Mouse (Mus musculus) frontal cortex, postnatal 10 days (tissue): Measurements from ENCODE around the gene Rhbdd1.

ENCODE experiments used
- DNase-seq, 2 experiments: peaks; one replicate each; pipeline ENCODE4 v3.0.0; 2022; ENCODE audit warnings: low spot score in 2 of 2, mixed read lengths in 1 of 2

Gene Rhbdd1

GRCm38 (mm10) chr1:82364047-82364446 is 47.8 kb downstream of the Rhbdd1 start:
- no peak for DNase-seq

GRCm38 (mm10) chr1:82364468-82364867 is 48.2 kb downstream of the Rhbdd1 start:
- DNase-seq = no peak

DNA sequence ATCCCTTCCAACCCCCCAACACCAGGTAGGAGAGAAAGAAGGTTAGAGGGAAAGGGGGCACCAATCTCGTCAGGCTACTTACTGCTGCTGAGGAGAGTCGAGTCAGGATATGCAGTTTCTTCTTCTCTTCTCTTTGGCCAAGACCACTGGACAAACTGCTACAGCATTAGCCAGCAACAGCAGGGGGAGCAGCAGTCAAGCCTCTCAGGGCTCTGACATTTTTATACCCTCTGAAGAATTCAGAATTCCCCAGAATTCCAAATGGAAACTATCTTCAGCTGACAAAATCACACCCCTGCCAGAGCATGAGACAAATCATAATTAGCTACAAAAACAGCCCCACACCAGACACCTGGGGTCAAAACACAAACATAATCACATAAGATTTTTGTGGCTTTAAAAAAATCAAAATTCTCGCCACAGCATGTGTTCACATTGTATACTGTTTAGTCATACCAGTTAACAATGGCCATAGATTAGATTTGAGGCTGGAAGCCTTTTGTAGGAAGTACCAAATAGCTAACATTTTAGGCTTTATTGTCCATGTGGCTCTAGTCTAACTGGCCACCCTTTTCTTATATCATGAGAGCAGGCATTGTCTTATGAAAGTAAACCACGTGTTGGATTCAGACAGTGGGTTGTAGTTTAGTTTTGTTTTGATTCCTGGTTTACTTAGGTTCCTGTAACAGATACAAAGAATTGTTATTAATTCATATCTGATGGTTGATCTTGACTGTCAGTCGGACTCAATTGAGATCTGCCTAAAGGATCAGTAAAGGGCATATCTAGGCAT is 55.6 kb downstream of the Rhbdd1 start:
- DNase-seq = no peak

GRCm38 (mm10) chr1:82373924-82374323 is 57.7 kb downstream of the Rhbdd1 start:
- DNase-seq = no peak

GRCm38 (mm10) chr1:82374831-82375358 is 58.6 kb downstream of the Rhbdd1 start:
- DNase-seq = no peak

- DNase-seq = no peak
Observed at GRCm38 (mm10) chr1:82375452-82375851, 59.2 kb downstream of the Rhbdd1 start.

GRCm38 (mm10) chr1:82381946-82382345 is 65.7 kb downstream of the Rhbdd1 start:
- no peak for DNase-seq

DNA sequence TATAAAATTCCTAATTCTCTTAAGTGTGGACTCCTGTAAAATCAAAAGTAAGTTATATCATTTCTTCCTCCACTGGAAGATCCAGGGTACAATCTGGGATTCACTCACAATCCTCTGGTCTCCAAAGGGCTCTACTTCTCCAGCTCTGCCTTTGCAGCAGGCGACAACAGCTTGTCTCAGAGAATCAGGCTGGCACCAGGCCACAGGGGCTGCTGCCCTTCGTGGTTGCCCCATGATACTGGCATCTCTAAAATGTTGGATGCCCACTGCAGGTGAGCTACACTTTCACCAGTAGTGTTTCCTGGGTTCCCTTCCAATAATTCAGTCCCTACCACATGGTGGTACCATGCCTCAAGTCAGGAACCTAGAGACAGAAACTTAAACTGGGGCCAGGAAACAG is 67.9 kb downstream of the Rhbdd1 start:
- no peak for DNase-seq

- no peak for DNase-seq
Observed at GRCm38 (mm10) chr1:82385054-82385453, 68.8 kb downstream of the Rhbdd1 start.

- no peak for DNase-seq
Observed at GRCm38 (mm10) chr1:82385827-82386230, 69.6 kb downstream of the Rhbdd1 start.

DNA sequence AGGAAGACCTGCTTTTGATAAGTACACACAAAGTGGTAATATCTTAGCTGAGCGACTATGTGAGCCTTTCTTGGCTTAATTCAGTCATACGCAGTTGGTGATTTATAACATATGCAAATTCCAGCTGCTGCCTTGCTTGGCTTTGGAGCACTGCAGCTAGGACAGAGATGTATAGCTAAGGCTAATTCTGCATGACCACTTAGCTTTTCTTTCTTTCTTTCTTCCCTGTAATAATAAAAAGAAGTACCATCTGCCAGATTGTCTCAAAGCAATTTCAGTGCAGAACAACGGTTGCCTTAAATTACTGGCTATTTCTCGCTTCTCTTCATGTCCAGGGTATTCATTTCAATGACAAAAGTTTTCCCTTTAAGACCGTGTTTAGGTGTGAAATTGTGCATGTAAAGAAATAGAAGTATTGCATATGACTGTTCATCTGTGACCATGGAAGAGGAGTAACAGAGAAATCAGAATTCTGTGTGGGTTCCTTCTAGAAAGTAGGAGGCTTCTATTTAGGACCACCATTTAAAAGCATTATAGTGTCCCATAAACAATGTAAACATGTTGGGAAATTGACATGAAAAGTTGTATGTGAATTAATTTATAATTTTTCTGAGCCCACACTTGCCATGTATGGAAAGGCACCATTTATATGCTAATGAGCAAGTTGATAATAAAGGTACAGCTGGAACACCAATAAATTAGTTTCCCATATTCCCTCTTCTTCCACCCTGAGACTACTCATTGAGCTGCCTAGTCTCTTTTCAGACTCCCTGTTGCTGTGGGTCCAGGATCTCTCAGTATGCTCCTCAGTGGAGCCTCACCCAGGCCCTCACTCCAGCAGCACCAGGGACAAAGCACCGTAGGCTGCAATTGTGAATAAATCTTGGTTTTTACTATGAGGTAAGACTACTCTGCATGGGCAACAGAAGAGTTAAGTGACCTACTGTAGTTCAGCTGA is 70.8 kb downstream of the Rhbdd1 start:
- DNase-seq = no peak

DNA sequence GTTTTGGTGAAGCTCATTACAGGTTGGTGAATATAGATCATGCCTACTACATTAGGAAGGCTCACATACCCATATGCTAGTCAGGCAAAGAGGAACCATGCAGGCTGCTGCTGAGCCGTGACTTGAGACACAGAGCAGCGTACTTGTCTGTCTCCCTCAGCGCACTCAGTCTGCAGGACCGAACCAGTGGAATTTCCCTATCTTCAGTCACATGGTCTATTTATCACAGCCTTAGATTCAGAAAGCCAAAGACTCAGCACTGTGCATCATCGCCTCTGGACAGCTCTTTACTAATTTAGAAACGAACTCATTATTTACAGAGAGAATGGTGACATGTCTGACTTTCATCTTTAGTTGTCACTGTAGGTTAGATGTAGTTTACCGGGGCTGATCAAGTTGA is 73.1 kb downstream of the Rhbdd1 start:
- DNase-seq = no peak

GRCm38 (mm10) chr1:82395371-82395770 is 79.1 kb downstream of the Rhbdd1 start:
- DNase-seq = no peak

GRCm38 (mm10) chr1:82407786-82408185 is 91.5 kb downstream of the Rhbdd1 start:
- DNase-seq = no peak

DNA sequence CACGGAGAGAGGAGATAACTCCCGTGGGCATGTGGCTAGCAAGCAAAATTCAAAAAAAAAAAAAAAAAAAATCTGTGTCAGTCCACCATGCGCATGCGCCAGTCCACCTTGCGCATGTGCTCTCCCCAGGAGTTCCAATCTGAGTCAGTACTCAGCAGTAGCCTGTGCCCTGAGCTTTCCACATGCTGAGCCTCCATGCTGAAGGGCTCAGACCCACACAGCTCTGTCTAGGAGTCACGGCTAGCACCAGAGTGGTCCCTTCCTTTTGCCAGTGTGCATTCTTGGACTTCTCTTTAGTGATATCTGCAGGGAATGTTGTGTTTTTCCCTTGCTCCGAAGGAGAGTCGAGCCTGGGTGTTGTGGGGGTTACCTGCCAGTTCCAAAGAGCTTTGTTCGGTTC is 93.0 kb downstream of the Rhbdd1 start:
- DNase-seq = no peak

- no peak for DNase-seq
Observed at GRCm38 (mm10) chr1:82410548-82410947, 94.3 kb downstream of the Rhbdd1 start.

- DNase-seq = no peak
Observed at GRCm38 (mm10) chr1:82411521-82411920, 95.3 kb downstream of the Rhbdd1 start.

DNA sequence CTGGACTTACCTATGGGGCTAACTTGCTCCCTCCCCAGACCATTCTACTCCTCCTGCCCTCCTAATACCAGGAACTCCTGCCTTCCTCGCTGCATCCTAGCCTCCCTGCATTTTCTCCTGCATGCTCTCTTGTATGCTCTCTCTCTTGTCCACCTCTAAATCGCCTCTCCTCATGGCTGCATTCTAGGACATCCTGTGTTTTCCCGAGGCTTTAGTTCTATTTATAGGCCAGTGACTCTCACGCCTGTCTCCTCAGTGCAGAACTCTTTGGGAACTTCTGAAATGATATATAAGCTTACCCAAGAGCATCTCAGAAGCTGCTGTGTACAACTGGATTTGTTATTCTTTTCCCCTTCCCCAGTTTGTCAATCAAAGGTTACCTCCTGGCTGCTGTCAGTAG is 95.8 kb downstream of the Rhbdd1 start:
- DNase-seq = no peak

DNA sequence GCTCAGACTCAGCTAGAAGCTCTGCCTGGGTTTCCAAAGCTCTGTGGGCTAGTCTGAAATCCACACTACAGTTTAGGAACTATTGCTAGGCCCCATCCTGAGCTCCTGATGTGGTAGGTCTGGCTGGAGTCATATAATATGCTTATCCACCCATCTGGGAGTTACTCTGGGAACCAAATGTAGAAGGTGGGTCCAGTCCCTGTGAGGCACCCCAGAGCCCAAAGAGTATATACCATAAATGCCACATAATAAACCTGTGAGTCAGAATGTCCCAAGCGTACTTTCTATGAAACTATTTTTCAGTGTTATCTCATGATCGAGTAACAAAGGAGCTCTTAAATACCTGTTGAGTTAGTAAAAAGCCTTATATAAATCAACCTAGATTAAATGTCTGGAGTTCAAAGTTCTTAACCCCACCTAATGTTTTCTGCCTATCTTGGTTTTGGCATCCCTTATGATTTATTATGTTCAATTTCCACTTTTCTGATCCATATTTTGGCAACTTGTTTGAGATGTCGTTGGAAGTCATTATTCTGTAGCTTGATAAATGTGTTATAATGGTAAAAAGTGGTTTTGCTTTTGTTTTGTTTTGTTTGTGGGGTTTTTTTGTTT is 98.3 kb downstream of the Rhbdd1 start:
- DNase-seq = no peak

DNA sequence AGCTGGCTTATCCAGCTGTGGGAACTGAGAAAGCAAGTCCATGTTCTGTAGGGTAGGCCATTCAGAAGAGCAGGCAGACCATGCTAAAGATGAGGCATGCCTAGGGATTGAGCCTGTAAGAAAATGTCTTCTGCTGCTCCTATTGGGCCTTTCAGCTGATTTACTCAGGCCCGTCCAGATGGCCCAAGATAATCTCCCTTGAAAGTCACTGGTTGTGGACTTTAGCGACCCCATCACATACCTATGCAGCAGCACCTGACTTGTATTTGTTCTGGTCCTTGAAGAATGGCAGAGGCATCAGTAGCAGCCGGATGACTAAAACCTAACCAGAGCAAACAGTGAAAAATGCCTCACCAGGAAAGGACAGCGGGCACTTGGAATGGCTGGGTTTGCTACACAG is 99.4 kb downstream of the Rhbdd1 start:
- DNase-seq = no peak

GRCm38 (mm10) chr1:82427729-82428128 is 111.5 kb downstream of the Rhbdd1 start:
- no peak for DNase-seq

- no peak for DNase-seq
Observed at GRCm38 (mm10) chr1:82429061-82429460, 112.8 kb downstream of the Rhbdd1 start.
